Mouse (Mus musculus) ES-CJ7 (cell line): ENCODE results near the gene Cyp1a2.
"Not testable (repeated sequence)": the region's sequence is repeated elsewhere in the genome, so short reads cannot be mapped to it uniquely, and the experiment has no call there.

Experiments
- DNase-seq: peaks from one replicate; pipeline ENCODE4 v3.0.0; 2011; ENCODE audit warnings: low read depth, low spot score

Cyp1a2 gene

DNA sequence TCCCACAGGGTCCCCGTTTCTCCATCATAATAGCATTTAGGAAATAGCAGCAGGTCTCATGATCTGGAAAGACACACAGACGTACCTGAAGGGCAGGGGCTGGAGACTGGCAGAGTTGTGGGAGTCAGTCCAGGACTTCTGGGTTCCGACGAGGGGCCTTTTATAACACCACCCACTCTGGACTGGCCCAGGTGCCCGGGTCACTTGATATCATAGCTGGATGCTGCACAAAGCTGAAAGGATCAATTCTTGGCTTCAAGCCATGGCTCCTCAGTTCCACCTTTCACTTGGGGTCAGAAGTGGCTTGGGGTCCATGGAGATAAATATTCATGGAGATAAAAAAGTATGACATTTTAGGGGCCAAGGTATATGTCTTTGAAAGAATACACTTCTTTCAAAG lies at the start of gene Cyp1a2:
TSS of gene Cyp1a2 (minus strand) at position 184 of the 400 bp plus-strand sequence.
- no peak for DNase-seq

DNA sequence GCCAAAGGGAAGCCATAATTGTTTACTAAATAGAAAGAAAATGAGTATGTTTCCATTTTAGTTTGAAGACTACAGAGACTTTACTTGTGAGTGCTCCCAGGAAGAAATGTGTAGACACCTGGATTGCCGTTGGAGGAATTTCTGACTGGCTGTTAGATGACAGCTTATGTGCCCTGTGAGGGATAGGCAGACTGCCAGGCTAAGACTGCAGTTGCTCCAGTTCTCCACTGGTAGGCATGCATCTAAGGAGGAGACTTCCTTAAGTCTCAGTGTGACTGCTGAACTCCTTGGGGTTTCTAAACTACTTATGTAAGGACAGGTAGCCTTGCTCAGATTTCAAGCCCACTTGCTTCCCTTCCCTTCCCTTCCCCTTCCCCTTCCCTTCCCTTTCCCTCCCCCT lies 44.8 kb upstream of the Cyp1a2 start:
- peak; percentile 52 for DNase-seq

DNA sequence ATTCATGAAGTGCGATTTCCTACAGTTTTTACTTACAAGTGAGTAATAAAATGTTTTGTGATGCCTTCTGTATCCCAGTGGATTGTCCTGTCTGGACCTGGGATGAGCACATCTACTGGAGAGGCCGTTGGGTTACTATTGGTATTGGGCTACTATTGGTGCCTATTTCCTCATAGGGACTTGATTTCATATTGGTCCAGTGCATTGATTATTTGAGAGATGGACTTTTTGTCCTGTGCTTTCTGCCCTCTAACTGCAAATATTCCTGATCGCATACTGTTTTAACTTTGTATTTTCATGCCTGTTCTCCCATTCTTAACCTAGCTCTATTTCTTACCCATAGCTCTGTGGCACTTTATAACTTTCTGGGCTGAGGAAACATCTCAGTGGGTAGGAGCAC lies 41.2 kb upstream of the Cyp1a2 start:
- DNase-seq, result no peak

DNA sequence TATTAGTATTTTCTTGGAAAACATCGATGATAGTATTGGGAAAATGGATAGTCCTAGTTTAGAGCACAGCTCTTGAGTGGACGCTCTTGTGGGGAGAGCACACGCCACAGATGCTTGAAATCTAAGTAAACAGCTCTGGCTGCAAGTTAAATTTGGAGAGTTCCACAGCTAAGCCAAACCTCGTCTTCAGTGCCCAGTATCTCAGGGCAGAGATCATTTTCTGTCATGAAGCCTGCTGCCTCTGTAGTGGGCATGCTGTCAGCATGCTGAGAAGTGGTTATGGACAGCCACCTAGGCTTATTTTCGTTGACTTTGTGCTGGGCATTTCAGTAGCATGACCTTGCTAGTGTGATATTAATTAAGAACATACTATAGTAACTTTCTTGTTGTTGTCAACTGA lies 40.3 kb upstream of the Cyp1a2 start:
- DNase-seq, result no peak

DNA sequence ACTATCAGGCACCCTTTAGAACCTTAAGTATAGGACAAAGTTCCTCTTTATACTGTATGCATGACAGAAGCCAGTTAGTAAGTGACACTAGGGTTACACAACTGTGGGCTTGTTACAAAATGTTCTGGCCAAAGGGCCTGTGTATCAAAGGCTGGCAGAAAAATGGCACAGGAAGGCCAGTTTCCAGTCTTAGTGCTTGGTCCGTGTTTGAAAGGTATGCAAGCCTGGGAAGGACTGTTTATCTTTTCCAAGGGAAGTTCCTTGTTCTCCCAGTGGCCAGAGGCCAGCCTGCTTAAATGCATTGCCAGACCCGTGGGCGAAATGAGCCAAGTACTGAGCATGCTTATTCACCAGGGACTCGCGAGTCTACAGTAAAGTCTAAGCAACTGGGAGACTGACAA lies 39.8 kb upstream of the Cyp1a2 start:
- DNase-seq, result no peak

DNA sequence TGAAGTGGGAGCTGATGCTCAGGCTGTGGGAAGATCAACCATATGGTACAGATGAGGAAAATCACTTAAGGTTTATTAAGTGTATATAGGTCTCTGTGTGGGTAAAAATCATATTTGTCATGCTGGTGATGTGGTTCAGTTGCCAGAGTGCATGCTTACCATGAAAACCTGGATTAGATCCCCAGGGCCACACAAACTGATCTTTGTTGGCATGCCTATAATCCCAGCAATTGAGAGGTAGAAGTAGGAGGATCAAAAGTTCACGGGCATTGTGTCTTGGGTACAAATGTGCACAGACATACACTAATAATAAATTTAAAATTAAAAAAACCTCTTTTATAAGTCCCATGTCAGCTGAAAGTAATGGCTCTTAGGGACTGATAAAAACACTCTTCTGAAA lies 38.9 kb upstream of the Cyp1a2 start:
- no peak for DNase-seq

DNA sequence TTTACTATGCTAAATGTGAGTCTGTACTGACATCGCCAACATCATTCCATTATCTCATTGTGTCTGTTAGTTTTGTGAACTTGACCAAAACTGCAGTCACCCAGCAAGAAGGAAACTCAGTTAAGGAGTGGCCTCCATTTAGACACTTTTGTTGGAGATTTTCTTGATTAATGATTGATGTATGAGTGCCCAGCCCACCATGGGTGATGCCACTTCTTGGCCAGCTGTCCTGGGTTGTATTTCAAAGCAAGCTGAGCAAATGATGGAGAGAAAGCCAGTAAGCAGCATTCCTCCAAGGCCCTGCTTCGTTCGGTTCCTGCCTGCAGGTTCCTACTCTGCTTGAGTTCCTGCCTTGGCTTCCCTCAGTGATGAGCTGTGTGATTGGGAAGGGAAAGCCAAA lies 37.2 kb upstream of the Cyp1a2 start:
- no peak for DNase-seq

DNA sequence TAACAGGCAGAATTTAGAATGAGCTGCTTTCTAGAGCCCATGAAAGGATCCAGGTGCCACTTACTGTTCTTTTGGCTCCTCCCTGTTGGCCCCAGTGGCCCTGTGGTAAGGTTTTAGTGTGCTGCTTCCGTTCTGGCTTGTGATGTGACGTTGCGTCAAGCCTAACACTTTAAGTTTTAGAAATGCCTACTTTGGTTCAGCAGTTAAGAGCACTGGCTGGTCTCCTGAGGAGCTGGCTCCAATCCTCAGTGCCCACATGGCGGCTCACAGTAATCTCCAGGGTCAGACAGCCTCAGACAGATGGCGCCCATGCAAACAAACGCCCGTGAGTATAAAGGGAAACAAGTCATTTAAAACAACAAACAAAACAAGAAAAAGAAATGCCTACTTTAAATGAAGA lies 34.9 kb upstream of the Cyp1a2 start:
- no peak for DNase-seq

DNA sequence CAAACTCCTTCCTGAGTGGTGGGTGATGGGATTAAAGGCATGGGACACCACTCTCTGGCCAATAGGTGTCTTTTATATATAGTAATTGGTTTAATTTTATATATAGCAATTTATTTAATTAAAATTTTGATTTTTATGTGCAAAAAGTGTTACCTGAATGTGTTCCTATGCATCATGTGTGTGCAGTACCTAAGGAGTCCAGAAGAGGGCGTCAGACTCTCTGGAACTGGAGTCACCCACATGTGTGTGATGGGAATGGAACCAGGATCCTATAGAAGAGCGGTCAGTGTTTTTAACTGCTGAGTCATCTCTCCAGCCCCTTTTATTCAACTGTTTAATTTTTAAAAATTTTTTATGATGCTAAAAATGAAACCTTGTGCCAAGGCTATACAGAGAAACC lies 28.7 kb upstream of the Cyp1a2 start:
- DNase-seq, result peak; percentile 58

DNA sequence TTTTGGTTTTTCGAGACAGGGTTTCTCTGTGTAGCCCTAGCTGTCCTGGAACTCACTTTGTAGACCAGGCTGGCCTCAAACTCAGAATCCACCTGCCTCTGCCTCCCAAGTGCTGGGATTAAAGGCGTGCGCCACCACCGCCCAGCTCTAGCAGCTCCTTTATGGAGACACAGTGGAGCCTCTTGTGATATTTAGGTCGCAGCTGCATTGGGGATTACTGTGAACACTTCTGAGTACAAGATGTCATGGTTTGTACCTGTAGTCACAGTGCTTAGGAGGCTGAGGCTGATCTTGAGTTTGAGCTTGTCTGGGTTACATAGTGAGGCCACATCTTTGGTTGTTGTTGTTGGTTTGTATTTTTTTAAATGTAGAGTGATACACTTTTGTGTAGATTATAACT lies 26.7 kb upstream of the Cyp1a2 start:
- DNase-seq, result not testable (repeated sequence)

DNA sequence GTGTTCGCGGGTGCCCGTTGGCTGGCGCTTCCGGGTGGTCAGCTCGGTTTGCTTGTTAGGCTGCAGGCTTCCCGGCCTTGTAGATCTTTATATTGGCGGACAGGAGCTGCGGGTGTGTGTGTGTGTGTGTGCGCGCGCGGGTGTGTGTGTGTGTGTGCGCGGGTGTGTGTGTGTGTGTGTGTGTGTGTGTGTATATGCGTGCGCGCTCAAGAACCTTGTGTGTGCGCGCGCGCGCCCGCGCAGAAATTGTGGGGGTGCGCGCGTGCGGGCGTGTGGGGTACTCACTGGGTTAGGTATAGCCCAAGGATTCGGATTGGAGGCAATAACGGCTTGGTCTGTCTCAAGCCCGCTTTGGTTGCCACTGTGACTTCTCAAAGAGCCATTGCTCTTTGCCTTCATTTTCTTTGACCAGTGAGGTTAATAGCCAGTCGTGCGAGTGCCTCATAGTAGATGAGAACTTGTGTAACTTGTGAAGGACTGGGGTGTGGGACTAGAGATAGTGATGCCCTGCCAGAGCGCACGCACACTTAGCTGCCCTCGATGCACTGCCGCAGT lies 25.3 kb upstream of the Cyp1a2 start:
- peak; percentile 32 for DNase-seq

DNA sequence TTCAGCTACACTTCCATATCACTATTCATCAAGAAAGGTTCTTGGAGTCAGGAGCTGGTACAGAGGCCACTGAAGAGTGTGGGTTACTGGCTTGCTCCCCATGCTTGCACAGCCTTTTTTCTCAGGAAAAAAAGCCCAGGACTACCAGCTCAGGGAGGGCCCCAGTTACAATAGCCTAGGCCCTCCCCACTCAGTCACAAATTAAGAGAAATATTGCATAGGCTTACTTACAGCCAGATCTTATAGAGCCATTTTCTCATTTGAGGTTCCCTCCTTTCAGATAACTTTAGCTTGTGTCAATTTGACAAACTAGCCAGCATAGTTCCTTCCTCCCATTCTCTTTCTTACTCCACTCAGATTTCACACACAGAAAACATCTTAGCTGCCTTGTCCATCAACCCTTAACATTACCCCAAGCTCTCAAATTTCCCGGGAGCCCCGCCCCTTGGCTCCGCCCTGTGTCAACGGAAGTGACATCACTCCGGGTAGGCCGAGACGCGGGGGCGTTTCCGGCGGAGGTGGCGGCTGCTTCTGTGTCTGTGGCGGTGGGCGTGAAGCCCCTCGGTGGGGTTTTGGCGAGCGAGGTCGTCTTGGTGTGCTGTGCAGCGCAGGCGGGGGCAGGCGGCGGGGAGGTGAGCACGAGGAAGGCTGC lies 24.7 kb upstream of the Cyp1a2 start, which contains the start of gene Edc3:
TSS of gene Edc3 (plus strand) at position 473 of the 652 bp plus-strand sequence.
- peak; percentile 86 for DNase-seq

DNA sequence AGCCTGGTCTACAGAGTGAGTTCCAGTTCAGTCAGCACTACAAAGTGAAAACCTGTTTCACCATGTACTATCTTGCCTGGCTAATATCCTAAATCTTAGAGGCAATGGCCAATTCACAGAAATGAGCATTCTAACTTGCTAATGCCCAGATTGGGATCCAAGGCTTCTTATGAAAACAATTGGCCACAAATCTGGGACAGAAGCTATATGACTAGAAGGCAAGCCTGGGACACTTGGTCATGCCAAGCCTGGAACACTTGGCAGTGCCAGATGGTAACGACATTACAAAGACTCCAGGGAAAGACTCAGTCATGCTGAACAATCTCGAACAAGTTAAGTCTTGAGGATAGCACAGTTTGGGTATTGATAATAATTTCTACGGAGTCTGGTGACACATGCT lies 23.0 kb upstream of the Cyp1a2 start:
- DNase-seq, result no peak

DNA sequence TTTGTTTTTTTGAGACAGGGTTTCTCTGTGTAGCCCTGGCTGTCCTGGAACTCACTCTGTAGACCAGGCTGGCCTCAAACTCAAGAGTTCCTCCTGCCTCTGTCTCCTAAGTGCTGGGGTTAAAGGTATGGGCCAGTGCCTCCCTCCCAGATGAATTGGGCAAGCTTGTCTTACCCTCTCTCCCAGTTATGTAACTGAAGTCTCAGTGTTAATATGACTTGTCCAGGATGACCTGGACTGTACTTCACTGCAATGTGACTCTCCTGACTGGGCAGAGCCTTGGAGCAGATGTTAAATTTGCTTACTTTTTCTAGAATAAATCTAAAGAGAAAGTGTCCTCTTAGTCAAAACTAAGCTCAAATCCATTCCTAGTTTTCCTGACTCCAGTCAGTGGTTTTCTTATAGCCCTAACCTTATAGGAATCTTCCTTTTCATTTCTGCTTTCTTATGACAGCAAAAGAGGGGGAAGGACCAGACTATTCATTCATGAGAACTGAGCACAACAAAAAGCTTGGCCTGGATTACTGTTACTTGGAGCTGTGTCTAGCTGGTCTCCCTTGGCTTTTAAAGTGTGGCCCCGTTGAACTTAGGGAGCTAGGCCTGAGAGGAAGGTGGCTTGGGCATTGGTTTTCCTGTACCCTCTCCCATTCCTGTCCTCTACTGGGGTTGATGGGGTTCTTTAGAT lies 15.1 kb upstream of the Cyp1a2 start:
- DNase-seq, result no peak

DNA sequence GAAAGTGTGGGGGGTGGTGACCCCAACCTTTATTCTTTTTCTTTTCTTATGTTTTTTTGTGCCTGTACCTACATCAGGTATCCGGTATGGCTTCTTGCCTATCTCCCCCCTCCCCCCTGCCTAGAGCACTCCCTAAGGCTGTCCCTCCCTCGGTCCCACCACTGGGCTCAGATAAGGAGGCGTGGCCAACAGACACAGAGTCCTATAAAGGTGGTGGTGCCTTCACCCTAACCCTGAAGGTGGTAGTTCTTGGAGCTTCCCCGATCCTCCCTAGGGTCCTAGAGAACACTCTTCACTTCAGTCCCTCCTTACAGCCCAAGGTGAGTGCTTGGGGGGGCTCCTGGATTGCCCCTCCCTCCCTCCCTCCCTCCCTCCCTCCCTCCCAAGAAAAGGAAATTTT lies 13.9 kb upstream of the Cyp1a2 start:
- peak; percentile 23 for DNase-seq

DNA sequence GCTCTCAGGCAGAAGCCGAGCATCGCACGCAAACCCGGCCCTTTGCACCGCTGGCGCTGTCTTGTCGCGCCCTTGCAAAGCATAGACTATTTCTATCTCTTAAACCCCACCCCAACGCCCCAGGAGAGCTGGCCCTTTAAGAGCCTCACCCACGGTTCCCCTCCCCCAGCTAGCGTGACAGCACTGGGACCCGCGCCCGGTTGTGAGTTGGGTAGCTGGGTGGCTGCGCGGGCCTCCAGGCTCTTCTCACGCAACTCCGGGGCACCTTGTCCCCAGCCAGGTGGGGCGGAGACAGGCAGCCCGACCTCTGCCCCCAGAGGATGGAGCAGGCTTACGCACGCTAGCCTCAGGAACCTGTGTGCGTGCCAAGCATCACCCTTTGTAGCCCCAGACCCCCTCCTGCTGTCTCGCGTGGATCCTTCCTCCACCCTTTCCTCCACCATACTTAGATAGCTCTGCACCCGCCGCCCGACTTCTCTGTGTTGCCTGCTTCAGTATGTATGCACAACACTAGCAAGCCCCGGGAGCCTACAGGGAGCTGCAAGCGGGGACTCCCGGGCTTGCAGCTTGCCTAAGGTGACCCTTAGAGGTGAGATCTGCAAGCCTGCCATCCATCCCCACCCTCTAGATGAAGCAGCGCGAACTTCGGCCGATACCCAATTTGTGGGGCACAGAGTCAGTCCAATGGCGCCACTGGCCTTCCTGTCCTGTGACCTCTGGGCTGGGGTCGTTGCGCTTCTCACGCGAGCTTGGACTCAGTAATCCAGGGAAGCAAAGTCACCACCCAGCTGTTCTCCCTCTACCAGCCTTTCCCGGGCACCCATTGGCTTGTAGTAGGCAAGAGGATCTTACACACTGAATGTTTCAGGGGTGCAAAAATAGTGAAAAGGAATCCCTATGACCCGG lies 13.1 kb upstream of the Cyp1a2 start:
- DNase-seq, result peak; percentile 46

DNA sequence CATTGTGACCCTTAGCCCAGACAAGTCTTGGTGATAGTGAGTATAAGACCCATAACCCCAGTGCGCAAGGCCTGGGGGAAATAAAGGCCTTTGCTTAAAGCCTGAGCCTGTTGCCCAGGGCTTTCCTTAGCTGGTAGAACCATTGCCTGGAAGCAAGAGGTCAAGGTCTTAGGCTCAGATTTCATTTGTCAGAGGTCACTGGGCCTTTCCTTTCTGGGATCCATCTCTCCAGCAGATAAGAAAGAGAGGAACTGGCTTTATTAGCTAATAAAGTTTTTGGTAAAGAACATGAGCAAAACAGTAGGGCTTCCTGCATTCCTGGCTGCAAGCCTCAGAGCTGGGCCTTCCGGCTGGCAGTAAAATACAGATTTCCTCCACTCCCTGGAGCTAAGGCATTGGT lies 10.6 kb upstream of the Cyp1a2 start:
- no peak for DNase-seq

DNA sequence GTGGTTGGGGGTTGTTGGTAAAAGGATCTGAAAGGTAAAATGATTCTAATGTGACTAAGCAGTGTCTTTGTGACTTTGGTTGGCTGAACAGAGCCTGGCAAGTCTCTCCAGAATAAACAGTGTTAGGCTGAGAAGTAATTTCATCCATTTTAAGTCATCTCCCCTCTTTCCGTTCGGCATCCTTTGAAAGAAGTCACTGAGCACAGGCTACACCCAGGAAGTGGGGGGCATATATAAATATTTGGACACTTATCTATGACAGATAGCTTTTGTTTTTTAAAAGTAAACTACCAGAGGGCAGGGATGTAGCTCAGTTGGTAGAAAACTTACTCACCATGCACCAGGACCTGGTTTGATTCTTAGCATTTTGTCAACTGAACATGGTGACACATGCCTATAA lies 5.1 kb upstream of the Cyp1a2 start:
- DNase-seq, result no peak

DNA sequence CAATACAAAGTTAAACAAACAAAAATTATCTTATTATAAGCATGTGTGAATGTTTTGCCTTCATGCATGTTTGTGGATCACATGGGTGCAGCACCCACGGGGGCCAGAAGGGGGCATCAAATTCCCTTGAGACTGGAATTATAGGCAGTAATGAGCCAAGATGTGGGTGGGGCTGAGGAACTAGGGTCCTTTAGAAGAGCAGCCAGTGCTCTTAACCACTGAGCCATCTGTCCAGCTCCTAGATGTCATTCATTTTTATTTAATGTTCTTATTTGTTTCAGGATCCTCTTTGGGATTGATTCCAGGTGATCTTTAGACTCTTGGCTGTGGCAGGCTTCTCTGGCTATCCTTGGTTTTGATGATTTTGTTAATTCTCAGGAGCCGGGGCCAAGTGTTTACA lies 4.7 kb upstream of the Cyp1a2 start:
- DNase-seq, result peak; percentile 52

DNA sequence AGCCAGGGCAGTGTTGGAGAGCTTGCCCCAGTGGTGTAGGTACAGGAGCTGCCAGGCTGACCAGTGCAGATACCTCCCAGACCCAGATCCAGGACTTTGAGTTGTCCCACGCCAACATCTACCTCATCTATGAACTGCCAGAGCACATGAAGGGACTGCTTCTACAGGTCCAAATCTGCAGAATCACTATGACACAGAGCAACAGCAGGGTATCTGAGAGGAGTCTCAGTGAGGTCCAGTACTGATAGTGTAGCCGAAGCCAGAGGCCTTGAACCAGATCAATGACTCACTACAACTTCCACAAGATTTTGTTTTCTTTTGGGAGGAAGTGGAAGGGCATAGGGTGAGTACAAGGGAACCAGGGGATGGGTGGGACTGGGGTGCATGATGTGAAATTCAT lies 4.2 kb upstream of the Cyp1a2 start, which contains the start of gene Cyp1a1:
TSS of gene Cyp1a1 (plus strand) at position 178 of the 400 bp plus-strand sequence.
- DNase-seq, result no peak

DNA sequence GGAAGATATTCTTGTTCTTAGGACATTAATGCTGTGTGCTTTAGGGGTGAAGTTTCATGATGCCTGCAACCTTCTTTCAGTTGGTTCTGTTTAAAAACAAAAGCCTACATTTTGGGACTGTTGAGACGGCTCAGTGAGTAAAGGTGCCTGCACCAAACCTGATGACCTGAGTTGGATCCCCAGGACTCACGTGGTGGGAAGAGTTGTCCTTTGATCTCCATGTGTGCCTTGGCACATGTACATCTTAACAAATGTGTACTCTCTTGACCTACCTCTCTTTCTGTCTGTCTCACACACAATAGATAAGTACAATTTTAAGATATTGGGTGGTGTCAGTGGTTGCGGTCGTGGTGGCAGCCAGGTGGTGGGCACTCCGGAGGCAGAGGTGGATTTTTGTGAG lies 2.5 kb upstream of the Cyp1a2 start:
- no peak for DNase-seq

DNA sequence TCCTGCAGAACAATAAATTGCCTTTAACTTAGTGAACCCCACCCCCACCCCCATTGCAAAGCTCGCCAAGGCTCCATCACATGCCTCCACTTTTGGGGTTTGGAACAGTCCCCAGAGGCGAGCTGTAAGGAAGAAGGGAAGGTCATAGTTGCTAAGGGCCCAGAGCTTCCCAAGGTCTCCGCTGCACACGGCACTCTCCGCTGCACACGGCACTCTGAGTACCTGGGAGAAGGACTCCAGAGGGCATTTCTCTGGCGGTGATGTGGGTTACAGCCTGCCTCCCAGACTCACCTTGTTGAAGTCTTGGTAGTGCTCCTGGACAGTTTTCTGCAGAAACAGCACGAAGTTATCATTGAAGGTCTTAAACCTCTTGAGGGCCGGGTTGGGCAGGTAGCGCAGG lies 2.1 kb downstream of the Cyp1a2 start:
- no peak for DNase-seq
